Mouse (Mus musculus) forebrain, embryonic 16.5 days (tissue): ENCODE measurements around the gene Riox2. TPM values are rescaled to one million over a fixed set of nuclear protein-coding genes. Genes with fewer than 3 reads are reported as not detected.

ENCODE experiments used
- ATAC-seq: fragments of 200-750 bp; cut with Nextera tagmentation; 2 replicates; pipeline ENCODE4 v1.8.0; 2017; ENCODE audit warnings: mild to moderate bottlenecking, moderate library complexity
- H3K27ac ChIP-seq: fragments of 300-500 bp; sonication (generic); 2 replicates; pipeline ENCODE4 v1.5.1; 2014; ENCODE audit warnings: low read length, control low read depth
- H3K27me3 ChIP-seq: fragments of 300-500 bp; sonication (generic); replicated peaks from 2 replicates; pipeline ENCODE4 v1.6.1; 2014; ENCODE audit warnings: low read length; ENCODE audit not compliant: control insufficient read depth, insufficient read depth
- H3K36me3 ChIP-seq: fragments of 300-500 bp; sonication (generic); 2 replicates; pipeline ENCODE4 v1.6.1; 2014; ENCODE audit not compliant: control insufficient read depth, insufficient read depth
- H3K4me1 ChIP-seq: fragments of 300-500 bp; sonication (generic); replicated peaks from 2 replicates; pipeline ENCODE4 v1.6.1; 2014; ENCODE audit warnings: low read length; ENCODE audit not compliant: control insufficient read depth, insufficient read depth
- H3K4me2 ChIP-seq: fragments of 300-500 bp; sonication (generic); 2 replicates; pipeline ENCODE4 v1.6.1; 2014; ENCODE audit warnings: mild to moderate bottlenecking, low read length, control low read depth
- H3K4me3 ChIP-seq: fragments of 300-500 bp; sonication (generic); replicated peaks from 2 replicates; pipeline ENCODE4 v1.5.1; 2014; ENCODE audit warnings: mild to moderate bottlenecking, low read length, control low read depth
- H3K9ac ChIP-seq: fragments of 300-500 bp; sonication (generic); replicated peaks from 2 replicates; pipeline ENCODE4 v1.6.1; 2014; ENCODE audit warnings: low read depth, low read length, control low read depth
- H3K9me3 ChIP-seq: fragments of 300-500 bp; sonication (generic); 2 replicates; pipeline ENCODE4 v1.6.1; 2016; ENCODE audit warnings: low read length; ENCODE audit not compliant: control insufficient read depth
- WGBS: fragments of 180-500 bp; shearing (Covaris S2); extraction: QIAGEN DNeasy Blood & Tissue Kit; methylation state at CpG from one replicate; pipeline ENCODE4 v1.1.7; 2014; 5-methylcytosine and 5-hydroxymethylcytosine counted together
- polyA plus RNA-seq: library from polyadenylated mRNA; unstranded; fragments of >200 nt; fragmentation: Nextera tagmentation; extraction: Ambion mirVana; gene quantifications from 2 replicates; pipeline ENCODE4 v1.2.1, GENCODE M21; 2015

The Riox2 gene
- polyA plus RNA-seq, 1 experiment from 2014 or later, result 14.7 TPM

DNA sequence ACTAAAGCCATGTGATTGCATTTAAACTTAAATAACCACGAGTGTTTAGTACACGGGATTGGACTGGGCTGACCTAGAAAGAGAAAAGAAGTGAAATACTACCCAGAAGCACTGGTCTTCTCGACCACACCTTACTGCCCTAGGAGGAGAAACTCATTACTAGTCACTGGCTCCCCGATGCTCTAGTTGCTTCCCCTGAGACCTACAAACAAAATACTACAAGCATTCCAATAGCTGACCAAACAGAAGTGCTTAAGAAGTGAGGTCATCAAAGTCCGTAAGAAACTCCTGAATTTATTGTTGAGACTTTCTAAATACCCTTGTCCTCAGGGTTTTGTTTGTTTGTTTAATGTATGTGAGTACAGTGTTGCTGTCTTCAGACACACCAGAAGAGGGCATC, 38.3 kb downstream of the Riox2 start:
- Histone ChIP-seq H3K9me3 (no peaks in the 10 kb centered on the region), H3K4me3 (no peak overlapping the region), H3K4me1 (no peaks in the 10 kb centered on the region), H3K27me3 (no peaks in the 10 kb centered on the region), H3K27ac (no peak overlapping the region), H3K4me2 (no peak overlapping the region), H3K36me3 (no peaks in the 10 kb centered on the region), H3K9ac (no peak overlapping the region)
- ATAC-seq, result no peak
- 88% methylated on average over 5 of the region's 5 CpGs for WGBS

- no peak for ATAC-seq
- no peaks in the 10 kb centered on the region for H3K4me1 ChIP-seq
- no peaks in the 10 kb centered on the region for H3K9me3 ChIP-seq
- no peak overlapping the region for H3K27ac ChIP-seq
- H3K36me3 ChIP-seq, result no peaks in the 10 kb centered on the region
- no peak overlapping the region for H3K4me2 ChIP-seq
- H3K4me3 ChIP-seq, result no peak overlapping the region
- WGBS, result 91% methylated on average over 5 of the region's 5 CpGs
- no peaks in the 10 kb centered on the region for H3K27me3 ChIP-seq
- H3K9ac ChIP-seq, result no peak overlapping the region
Measured at GRCm38 (mm10) chr16:59515169-59515568, 43.6 kb downstream of the Riox2 start.

DNA sequence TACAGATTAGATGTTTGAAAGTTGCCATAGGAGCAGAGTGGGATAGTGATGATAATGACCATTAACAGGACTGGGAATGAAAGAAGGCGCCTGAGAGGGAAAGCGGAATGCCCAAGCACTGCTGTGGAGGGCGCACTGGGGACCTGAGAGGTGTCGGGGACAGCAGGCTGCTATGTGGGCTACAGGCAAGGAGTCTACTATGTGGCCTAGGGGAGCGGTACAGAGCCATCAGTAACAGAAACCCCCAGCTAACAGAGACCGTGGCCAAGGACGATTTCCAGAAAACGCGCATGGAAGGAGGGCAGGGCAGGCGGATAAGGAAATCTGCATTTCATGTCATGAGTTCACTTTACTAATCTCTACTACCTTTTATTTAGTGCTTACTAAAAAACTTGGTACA, 45.4 kb downstream of the Riox2 start:
- no peak for ATAC-seq
- Histone ChIP-seq H3K27ac (no peak overlapping the region), H3K4me1 (no peaks in the 10 kb centered on the region), H3K9me3 (no peaks in the 10 kb centered on the region), H3K4me3 (no peak overlapping the region), H3K27me3 (no peaks in the 10 kb centered on the region), H3K9ac (no peak overlapping the region), H3K4me2 (no peak overlapping the region), H3K36me3 (no peaks in the 10 kb centered on the region)
- WGBS, result 92% methylated on average over 10 of the region's 10 CpGs

DNA sequence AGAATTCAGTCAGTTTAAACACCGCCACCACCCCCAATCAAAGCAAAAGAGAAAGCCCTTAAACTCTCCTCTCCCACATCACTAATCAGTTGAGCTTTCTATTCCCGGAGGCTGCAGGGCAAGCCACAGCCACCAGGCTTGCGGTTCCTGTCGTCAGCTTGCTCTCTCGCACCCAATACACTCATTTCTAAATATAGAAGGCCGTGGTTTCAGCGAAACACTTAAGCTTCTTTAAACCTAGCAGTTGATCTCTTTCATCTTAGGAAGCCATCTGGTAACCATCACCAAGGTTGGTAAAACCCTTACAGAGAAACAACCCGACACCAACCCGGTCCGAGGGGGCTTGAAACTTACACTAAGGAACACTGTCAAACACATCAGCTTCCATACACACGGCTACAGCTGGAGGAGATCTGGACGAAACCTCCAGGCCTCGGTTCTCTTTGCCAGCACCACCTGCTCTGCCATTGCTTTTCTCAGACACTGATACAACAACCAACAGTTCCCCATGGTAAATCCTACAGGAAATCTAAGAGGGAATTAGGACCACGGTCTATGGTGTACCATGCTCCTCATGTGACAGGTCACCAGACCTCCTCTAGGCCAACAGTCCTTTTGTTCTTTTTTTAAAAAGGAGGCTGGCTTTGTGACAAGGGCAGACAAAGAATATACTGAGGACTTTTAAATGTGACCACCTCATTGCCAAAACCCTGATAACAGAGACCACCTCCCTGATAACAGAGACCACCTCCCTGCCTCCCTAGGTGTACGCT, 46.1 kb downstream of the Riox2 start:
- Histone ChIP-seq H3K4me3 (no peak overlapping the region), H3K9ac (no peak overlapping the region), H3K27me3 (no peaks in the 10 kb centered on the region), H3K27ac (no peak overlapping the region), H3K4me1 (no peaks in the 10 kb centered on the region), H3K36me3 (no peaks in the 10 kb centered on the region), H3K4me2 (no peak overlapping the region), H3K9me3 (no peaks in the 10 kb centered on the region)
- no peak for ATAC-seq
- WGBS, result 87% methylated on average over 15 of the region's 15 CpGs

DNA sequence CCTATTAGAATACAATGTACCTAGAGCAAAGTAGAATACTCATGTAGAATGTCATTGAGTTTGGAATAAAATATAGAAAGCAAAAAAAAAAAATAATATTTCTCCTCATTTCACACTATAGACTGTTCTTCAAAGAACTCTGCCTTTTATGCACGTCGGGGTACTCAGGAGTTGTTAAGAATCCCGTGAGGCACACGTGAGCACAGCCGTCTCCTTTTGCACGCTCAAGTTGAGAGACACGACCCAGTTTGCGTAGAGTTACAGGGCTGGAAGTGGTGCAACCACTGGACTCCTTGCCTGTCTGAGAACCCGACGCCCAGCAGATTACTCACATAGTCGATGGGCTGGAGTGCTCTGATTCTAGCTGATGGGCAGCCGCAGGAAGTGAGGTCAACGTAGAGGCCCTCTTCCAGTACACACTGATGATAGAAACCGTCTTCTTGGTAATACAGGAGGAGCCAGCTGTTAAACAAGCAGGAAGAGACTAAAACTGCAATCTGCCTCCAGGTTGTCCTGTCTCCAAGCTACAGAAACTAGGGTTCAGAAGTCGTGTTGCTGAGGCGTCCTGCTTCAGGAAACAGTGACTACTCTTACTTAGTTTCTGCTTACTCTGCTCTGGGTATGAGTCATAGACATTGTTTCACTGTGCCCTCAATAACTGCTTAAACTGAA, 50.3 kb downstream of the Riox2 start:
- Histone ChIP-seq H3K27ac (no peak overlapping the region), H3K4me2 (no peak overlapping the region), H3K4me3 (no peak overlapping the region), H3K9ac (no peak overlapping the region), H3K27me3 (no peaks in the 10 kb centered on the region), H3K4me1 (no peaks in the 10 kb centered on the region), H3K9me3 (no peaks in the 10 kb centered on the region), H3K36me3 (no peaks in the 10 kb centered on the region)
- 94% methylated on average over 16 of the region's 16 CpGs for WGBS
- no peak for ATAC-seq

GRCm38 (mm10) chr16:59526939-59527338, 55.4 kb downstream of the Riox2 start:
- ATAC-seq, result no peak
- H3K27ac ChIP-seq, result no peak overlapping the region
- no peak overlapping the region for H3K9ac ChIP-seq
- H3K4me1 ChIP-seq, result no peaks in the 10 kb centered on the region
- H3K4me3 ChIP-seq, result no peak overlapping the region
- 82% methylated on average over 6 of the region's 6 CpGs for WGBS
- no peak overlapping the region for H3K4me2 ChIP-seq
- no peaks in the 10 kb centered on the region for H3K36me3 ChIP-seq
- H3K9me3 ChIP-seq, result no peaks in the 10 kb centered on the region
- H3K27me3 ChIP-seq, result no peaks in the 10 kb centered on the region

DNA sequence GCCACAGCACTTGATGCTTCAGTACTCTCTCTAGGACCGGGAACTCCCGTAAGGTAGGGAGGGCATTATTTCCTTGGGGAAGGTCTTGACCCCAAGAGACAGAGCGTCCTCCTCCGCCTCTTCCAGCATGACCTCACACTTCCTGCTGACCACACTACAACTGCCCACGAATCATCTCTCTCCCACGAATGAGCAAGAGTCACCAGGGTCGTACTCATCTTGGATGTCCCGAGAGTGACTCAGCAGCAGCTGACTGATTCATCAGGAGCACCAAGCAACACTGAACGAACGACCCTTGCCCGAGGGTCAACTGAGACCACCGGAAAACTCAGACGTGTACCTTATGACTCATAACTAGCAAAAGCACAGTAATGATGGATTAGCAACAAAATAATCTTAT, 58.0 kb downstream of the Riox2 start:
- Histone ChIP-seq H3K4me1 (no peaks in the 10 kb centered on the region), H3K4me3 (no peak overlapping the region), H3K9me3 (no peaks in the 10 kb centered on the region), H3K4me2 (no peak overlapping the region), H3K27ac (no peak overlapping the region), H3K9ac (no peak overlapping the region), H3K36me3 (no peaks in the 10 kb centered on the region), H3K27me3 (no peaks in the 10 kb centered on the region)
- 92% methylated on average over 13 of the region's 13 CpGs for WGBS
- no peak for ATAC-seq

DNA sequence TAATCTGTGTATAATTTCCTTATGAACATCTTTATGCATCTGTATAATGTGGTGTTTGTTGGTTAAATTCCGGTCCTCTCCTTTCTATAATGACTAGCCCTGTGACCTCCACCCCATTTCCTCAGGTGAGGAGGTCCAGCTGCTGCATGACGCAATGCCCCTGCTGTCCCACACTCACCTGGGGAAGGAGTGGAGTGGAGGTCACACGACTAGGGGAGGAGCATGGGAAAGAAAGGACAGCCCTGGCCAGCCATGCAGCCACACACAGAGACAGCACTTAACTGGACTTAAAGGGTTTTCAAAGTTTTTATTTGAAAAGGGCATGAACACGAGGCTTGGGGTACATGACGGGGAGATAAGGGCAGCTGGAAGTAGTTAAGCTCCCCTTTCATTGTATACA, 59.7 kb downstream of the Riox2 start:
- Histone ChIP-seq H3K27me3 (no peaks in the 10 kb centered on the region), H3K27ac (no peak overlapping the region), H3K4me3 (no peak overlapping the region), H3K36me3 (no peaks in the 10 kb centered on the region), H3K4me2 (no peak overlapping the region), H3K4me1 (no peaks in the 10 kb centered on the region), H3K9me3 (no peaks in the 10 kb centered on the region), H3K9ac (no peak overlapping the region)
- ATAC-seq, result no peak
- 80% methylated on average over 5 of the region's 5 CpGs for WGBS

GRCm38 (mm10) chr16:59532561-59532960, 61.0 kb downstream of the Riox2 start:
- 61% methylated on average over 3 of the region's 3 CpGs for WGBS
- Histone ChIP-seq H3K9ac (no peak overlapping the region), H3K27me3 (no peaks in the 10 kb centered on the region), H3K27ac (no peak overlapping the region), H3K4me1 (no peaks in the 10 kb centered on the region), H3K36me3 (no peaks in the 10 kb centered on the region), H3K9me3 (no peaks in the 10 kb centered on the region), H3K4me2 (no peak overlapping the region), H3K4me3 (no peak overlapping the region)
- ATAC-seq, result no peak
